Mouse (Mus musculus): ENCODE measurements around the gene Lrmp. TPM values are rescaled to one million over a fixed set of nuclear protein-coding genes. Genes with fewer than 3 reads are reported as not detected.
"Not testable (repeated sequence)": the region's sequence is repeated elsewhere in the genome, so short reads cannot be mapped to it uniquely, and the experiment has no call there.

Gene Lrmp
- polyA plus RNA-seq, 1 experiment from 2014 or later: 1.4 TPM

DNA sequence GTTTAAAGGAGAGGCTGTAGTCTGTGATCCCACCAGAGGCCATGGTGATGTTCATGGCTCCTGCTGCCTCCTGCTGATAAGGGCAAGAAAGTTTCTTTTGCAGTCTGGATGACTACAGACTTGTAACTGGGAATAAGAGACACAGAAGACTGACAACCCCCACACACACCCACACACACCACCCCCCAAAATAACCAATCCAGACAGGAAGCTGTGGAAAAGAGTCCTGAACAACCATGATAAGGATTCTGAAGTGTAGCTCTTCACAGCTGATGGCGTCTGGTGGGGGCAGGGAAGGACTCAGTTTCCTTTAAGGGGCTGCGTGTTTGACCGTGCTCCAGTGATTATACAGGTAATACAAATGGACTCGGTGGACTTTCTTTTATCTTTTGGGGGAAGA, 26.1 kb upstream of the Lrmp start:
- H3K36me3 ChIP-seq (ENCODE audit: insufficient read depth): no peaks in the 10 kb centered on the region
- no peak for TF ChIP-seq CTCF (IDR thresholded peaks at IDR 0.05; ENCODE audit: low read depth)
- ATAC-seq (ENCODE audit: insufficient read depth) (no peak), DNase-seq (no peak)
- no peak overlapping the region for H3K4me3 ChIP-seq (ENCODE audit: low read depth, low read length)
- H3K9ac ChIP-seq: no peak overlapping the region
- no peaks in the 10 kb centered on the region for H3K4me1 ChIP-seq (ENCODE audit: insufficient read depth)
- H3K27me3 ChIP-seq (ENCODE audit: insufficient read depth, low read length): no peaks in the 10 kb centered on the region
- no peaks in the 10 kb centered on the region for H3K9me3 ChIP-seq (ENCODE audit: low read depth, low read length)
- no peak overlapping the region for H3K4me2 ChIP-seq
- H3K27ac ChIP-seq (ENCODE audit: low read depth): no peak overlapping the region
- WGBS: 43% methylated on average over 4 of the region's 4 CpGs

DNA sequence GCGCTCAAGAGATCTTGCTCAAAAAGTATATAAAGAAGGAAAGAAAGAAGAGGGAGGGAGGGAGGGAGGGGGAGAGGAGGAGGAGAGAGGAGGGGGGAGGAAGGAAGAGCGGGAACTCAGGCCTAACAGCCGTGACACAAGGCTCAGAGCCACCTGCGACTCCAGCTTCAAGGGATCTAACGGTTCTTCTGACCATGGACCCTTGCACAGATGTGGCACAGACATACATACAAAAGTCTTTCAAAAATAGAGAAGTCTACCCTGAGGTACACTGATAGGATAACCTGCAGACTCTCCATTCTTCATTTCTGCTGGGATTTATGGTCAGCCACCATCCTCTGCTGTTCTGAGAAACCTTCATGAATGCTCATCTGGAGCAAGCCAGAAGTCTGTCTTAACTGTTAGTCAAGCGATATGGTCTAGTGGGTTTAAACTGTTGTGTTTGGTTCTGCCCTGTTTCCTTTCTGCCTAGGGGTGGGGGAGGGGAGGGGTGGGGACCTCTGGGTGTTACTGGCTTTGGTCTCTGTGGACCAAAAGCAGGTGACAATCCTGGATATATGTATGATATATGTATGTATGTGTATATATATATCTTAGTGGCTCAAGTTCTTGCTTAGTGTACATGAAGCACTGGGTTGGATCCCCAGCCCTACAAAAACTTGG, 25.1 kb upstream of the Lrmp start:
- H3K27ac ChIP-seq (ENCODE audit: low read depth): no peak overlapping the region
- no peaks in the 10 kb centered on the region for H3K9me3 ChIP-seq (ENCODE audit: low read depth, low read length)
- no peak for TF ChIP-seq CTCF (IDR thresholded peaks at IDR 0.05; ENCODE audit: low read depth)
- no peaks in the 10 kb centered on the region for H3K4me1 ChIP-seq (ENCODE audit: insufficient read depth)
- no peaks in the 10 kb centered on the region for H3K27me3 ChIP-seq (ENCODE audit: insufficient read depth, low read length)
- H3K36me3 ChIP-seq (ENCODE audit: insufficient read depth): no peaks in the 10 kb centered on the region
- H3K4me2 ChIP-seq: no peak overlapping the region
- no peak for DNase-seq
- 65% methylated on average over 6 of the region's 6 CpGs for WGBS
- ATAC-seq (ENCODE audit: insufficient read depth): no peak
- no peak overlapping the region for H3K4me3 ChIP-seq (ENCODE audit: low read depth, low read length)
- H3K9ac ChIP-seq: no peak overlapping the region

DNA sequence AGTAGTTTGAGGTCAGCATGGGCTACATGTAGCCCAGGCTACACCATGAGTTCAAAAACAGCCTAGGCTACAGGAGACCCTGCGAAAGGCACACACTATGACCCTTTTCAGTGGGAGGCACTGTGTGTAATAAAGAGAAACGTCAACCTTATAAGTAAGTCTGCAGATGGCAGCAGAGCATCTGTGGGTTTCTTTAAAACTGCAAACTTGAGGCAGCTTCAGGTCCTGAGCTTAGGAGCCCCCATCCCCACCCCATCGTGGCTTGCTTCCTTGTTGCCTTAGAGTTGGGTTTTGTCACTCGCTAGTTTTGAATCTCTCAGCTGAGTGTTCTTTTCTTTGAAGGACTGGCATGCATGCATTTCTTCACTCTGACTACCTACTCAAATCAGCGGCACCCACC, 24.5 kb upstream of the Lrmp start:
- H3K9ac ChIP-seq: no peak overlapping the region
- H3K27me3 ChIP-seq (ENCODE audit: insufficient read depth, low read length): no peaks in the 10 kb centered on the region
- H3K27ac ChIP-seq (ENCODE audit: low read depth): no peak overlapping the region
- H3K4me2 ChIP-seq: no peak overlapping the region
- H3K9me3 ChIP-seq (ENCODE audit: low read depth, low read length): no peaks in the 10 kb centered on the region
- ATAC-seq (ENCODE audit: insufficient read depth) (no peak), DNase-seq (no peak)
- WGBS: 55% methylated on average over 5 of the region's 5 CpGs
- no peaks in the 10 kb centered on the region for H3K4me1 ChIP-seq (ENCODE audit: insufficient read depth)
- no peak for TF ChIP-seq CTCF (IDR thresholded peaks at IDR 0.05; ENCODE audit: low read depth)
- no peak overlapping the region for H3K4me3 ChIP-seq (ENCODE audit: low read depth, low read length)
- no peaks in the 10 kb centered on the region for H3K36me3 ChIP-seq (ENCODE audit: insufficient read depth)

DNA sequence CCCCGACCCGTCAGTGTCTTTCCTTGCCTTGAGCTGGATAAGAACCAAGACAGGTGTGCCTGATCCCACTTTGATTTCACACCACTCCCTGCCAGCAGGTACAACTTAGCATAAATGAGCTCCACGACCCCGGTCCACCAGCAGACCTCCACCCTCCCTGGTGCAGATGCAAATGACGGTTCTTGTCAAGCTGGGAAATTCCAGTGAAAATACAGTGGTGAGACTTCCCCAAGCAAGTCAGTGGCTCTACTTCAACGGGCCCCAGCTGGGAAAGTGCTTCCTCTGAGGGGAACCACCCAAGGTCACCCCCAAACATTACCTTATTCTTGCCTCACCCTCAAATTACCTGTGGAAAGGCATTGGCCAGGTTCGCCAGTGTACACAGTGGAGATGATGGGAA, 23.5 kb upstream of the Lrmp start:
- WGBS: 78% methylated on average over 7 of the region's 7 CpGs
- no peaks in the 10 kb centered on the region for H3K9me3 ChIP-seq (ENCODE audit: low read depth, low read length)
- no peak for DNase-seq
- no peak for ATAC-seq (ENCODE audit: insufficient read depth)
- H3K4me2 ChIP-seq: no peak overlapping the region
- H3K36me3 ChIP-seq (ENCODE audit: insufficient read depth): no peaks in the 10 kb centered on the region
- H3K27ac ChIP-seq (ENCODE audit: low read depth): no peak overlapping the region
- no peak overlapping the region for H3K4me3 ChIP-seq (ENCODE audit: low read depth, low read length)
- H3K27me3 ChIP-seq (ENCODE audit: insufficient read depth, low read length): no peaks in the 10 kb centered on the region
- no peaks in the 10 kb centered on the region for H3K4me1 ChIP-seq (ENCODE audit: insufficient read depth)
- TF ChIP-seq CTCF (IDR thresholded peaks at IDR 0.05; ENCODE audit: low read depth): no peak
- no peak overlapping the region for H3K9ac ChIP-seq

DNA sequence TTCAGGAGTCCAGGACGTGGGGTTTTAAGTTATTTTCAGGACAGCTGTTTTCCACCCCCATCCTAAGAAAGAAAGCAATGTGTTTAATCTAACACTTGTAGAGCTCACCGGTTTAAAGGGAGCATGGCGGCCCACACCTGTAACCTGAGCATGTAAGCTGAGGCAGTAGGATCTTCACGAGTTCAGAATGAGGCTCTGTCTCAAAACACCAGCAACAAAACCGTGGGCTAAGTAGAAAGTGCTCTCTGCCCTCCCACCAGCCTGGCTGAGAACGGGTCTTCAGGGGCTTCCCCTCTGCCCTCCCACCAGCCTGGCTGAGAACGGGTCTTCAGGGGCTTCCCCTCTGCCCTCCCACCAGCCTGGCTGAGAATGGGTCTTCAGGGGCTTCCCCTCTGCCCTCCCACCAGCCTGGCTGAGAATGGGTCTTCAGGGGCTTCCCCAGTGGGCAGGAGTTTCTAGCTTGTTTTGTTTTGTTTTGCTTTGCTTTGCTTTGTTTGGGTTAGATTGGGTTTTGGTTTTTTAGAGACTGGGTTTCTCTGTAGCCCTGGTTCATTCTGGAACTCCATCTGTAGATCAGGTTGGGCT, 22.3 kb upstream of the Lrmp start:
- not testable (repeated sequence) for H3K27ac ChIP-seq (ENCODE audit: low read depth); H3K9ac ChIP-seq; H3K36me3 ChIP-seq (ENCODE audit: insufficient read depth); H3K4me3 ChIP-seq (ENCODE audit: low read depth, low read length); DNase-seq; H3K4me1 ChIP-seq (ENCODE audit: insufficient read depth); H3K27me3 ChIP-seq (ENCODE audit: insufficient read depth, low read length); ATAC-seq (ENCODE audit: insufficient read depth); H3K4me2 ChIP-seq; H3K9me3 ChIP-seq (ENCODE audit: low read depth, low read length)
- 46% methylated on average over 7 of the region's 7 CpGs for WGBS

DNA sequence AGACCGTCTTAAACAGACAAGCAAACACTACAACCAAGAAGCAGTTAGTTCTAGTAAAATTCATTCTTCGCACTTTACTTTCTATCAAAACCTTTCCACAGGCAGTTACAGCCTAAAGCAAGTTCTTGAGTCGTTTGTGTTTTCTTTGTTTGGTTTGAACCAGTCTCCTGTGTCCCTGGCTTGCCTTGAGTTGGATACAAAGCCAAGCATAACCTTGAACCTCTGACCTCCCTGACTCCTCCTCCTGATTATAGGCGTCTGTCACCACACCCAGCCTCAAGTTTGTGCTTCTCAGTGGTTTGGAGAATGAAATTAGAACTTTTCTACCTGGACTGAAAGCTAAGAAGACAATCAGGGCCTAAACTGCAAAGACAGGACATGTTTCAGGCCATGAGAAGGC, 21.0 kb upstream of the Lrmp start:
- Histone ChIP-seq H3K4me3 (ENCODE audit: low read depth, low read length) (no peak overlapping the region), H3K27ac (ENCODE audit: low read depth) (no peak overlapping the region), H3K4me1 (ENCODE audit: insufficient read depth) (no peaks in the 10 kb centered on the region), H3K27me3 (ENCODE audit: insufficient read depth, low read length) (no peaks in the 10 kb centered on the region), H3K9me3 (ENCODE audit: low read depth, low read length) (no peaks in the 10 kb centered on the region), H3K4me2 (no peak overlapping the region), H3K36me3 (ENCODE audit: insufficient read depth) (no peaks in the 10 kb centered on the region), H3K9ac (no peak overlapping the region)
- no peak for TF ChIP-seq CTCF (IDR thresholded peaks at IDR 0.05; ENCODE audit: low read depth)
- no peak for ATAC-seq (ENCODE audit: insufficient read depth)
- DNase-seq: no peak
- WGBS: 72% methylated on average over 4 of the region's 4 CpGs

DNA sequence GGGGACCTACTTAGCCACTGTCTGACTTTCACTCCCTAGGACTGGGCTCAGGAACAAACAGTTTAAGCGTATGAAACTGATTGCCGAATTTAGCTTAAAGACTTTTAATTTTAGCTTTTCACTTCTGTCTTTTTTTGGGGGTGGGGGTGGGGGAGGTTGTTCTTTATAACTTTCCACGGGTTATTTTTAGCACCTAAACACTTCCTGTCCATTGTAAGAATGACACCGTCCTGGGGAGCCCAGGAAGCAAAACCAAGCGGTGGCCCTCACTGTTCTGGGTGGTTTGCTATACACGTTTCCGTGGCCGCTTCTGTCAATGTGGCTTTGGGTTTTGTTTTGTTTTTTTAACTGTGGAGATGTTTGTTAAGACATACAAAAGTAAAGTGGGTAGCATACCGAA, 14.5 kb upstream of the Lrmp start:
- 57% methylated on average over 9 of the region's 9 CpGs for WGBS
- Histone ChIP-seq H3K4me3 (ENCODE audit: low read depth, low read length) (no peak overlapping the region), H3K4me1 (ENCODE audit: insufficient read depth) (no peaks in the 10 kb centered on the region), H3K9ac (no peak overlapping the region), H3K9me3 (ENCODE audit: low read depth, low read length) (no peaks in the 10 kb centered on the region), H3K4me2 (no peak overlapping the region), H3K27me3 (ENCODE audit: insufficient read depth, low read length) (no peaks in the 10 kb centered on the region), H3K27ac (ENCODE audit: low read depth) (no peak overlapping the region), H3K36me3 (ENCODE audit: insufficient read depth) (no peaks in the 10 kb centered on the region)
- ATAC-seq (ENCODE audit: insufficient read depth) (no peak), DNase-seq (no peak)
- TF ChIP-seq CTCF (IDR thresholded peaks at IDR 0.05; ENCODE audit: low read depth): no peak
